Mouse (Mus musculus): ENCODE results near the gene Smr3a.

DNA sequence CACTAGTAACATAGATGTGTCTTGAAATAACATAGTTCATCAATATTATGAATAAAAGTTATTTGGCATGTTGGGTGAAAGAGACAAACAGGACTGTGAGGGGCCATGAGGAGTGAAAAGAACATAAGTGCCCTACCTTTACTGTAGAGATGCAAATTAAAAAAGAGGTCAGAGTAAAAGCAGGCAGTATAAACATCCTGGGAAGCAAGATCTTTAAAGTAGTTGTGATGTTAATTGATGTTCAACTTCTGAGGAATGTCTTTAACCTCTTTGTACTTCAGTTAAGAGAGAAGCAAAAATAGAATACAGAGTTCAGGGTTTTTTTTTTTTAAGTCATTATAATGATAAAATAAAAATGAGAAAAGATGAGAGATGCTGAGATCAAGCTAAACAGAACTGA lies 2.9 kb downstream of the Smr3a start:
- TF ChIP-seq EP300 (IDR thresholded peaks at IDR 0.05; ENCODE audit: low read length) = no peak
- TF ChIP-seq MAX (IDR thresholded peaks at IDR 0.05; ENCODE audit: low read length) = no peak

Data from CH12.LX (cell line).